Mouse (Mus musculus): Measurements from ENCODE around the gene Mlana. TPM values are rescaled to one million over a fixed set of nuclear protein-coding genes. Genes with fewer than 3 reads are reported as not detected.

The Mlana gene
- polyA plus RNA-seq, 1 experiment from 2014 or later, result not detected

DNA sequence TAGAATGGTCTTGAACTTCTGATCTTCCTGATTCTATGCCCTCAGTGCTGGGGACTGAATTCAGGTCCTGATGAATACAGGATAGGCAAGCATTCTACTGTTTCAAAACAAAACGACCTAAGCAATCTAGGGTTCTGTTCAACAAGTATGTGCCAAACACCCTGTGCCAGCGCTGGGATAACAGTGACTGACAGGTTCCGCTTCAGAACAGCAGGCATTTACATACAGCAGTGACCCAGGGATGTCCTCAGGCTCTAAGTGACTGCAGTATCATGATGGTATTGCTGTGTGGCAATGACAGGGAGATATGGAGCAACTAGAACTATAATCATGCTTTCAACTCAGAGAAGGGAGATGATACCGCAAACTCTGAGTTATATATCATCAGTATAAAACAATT, 15.8 kb downstream of the Mlana start:
- 91% methylated on average over 4 of the region's 4 CpGs for WGBS
- no peak for ATAC-seq
- H3K4me2 ChIP-seq (replicated peaks), result no peak overlapping the region
- no peaks in the 10 kb centered on the region for H3K9me3 ChIP-seq
- no peaks in the 10 kb centered on the region for H3K27me3 ChIP-seq (replicated peaks)
- no peaks in the 10 kb centered on the region for H3K4me1 ChIP-seq (replicated peaks)
- H3K4me3 ChIP-seq (replicated peaks), result no peak overlapping the region
- H3K9ac ChIP-seq, result no peak overlapping the region
- no peak overlapping the region for H3K27ac ChIP-seq
- peaks cover 2% of the 10 kb centered on the region; the same call in 1 of the 2 replicates for H3K36me3 ChIP-seq

DNA sequence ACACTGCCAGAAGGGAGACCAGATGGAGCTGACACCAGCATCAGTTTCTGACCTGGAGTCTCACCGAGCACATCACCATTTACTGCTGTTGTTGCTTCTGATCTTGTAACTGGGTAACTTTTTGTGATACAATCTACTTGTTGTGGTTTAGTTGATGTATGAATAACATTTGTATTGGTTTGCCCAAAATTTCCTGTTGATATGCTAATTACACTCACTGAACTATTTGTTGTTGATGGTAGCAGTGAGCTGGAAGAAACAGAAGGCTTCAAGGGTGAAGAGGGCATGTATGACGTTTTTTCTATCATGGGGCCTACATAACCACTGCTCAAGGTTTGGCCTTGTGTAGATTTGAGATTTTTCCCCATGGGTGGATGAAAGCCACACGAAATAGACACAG, 20.2 kb downstream of the Mlana start:
- Histone ChIP-seq H3K36me3 (peaks cover 4% of the 10 kb centered on the region; the same call in 1 of the 2 replicates), H3K4me1 (replicated peaks) (no peaks in the 10 kb centered on the region)
- WGBS, result 93% methylated on average over 3 of the region's 3 CpGs

DNA sequence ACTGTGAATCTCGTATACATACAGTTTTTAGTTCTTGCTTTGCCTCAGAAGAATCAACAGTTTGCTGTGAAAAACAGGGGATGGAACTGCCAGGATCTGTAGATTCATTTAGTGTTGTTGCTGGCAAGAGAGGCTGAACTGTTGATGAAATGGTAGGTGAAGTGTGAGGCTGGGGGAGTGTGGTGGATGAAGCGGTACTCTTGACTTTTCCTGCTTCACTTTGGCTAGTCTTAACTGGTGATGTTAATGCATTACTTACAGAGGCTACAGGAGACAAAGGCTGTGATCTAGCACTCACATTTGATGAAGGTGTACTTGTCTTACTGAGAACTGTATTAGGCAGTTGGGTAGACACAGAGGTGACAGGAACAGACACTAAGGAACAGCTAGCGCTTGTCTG, 20.9 kb downstream of the Mlana start:
- H3K27me3 ChIP-seq (replicated peaks), result no peaks in the 10 kb centered on the region
- ATAC-seq, result no peak

More for the DNA sequence above, 20.2 kb downstream of the Mlana start:
- Histone ChIP-seq H3K4me3 (replicated peaks) (no peak overlapping the region), H3K9ac (no peak overlapping the region), H3K27me3 (replicated peaks) (no peaks in the 10 kb centered on the region), H3K9me3 (no peaks in the 10 kb centered on the region), H3K4me2 (replicated peaks) (no peak overlapping the region), H3K27ac (no peak overlapping the region)
- no peak for ATAC-seq

DNA sequence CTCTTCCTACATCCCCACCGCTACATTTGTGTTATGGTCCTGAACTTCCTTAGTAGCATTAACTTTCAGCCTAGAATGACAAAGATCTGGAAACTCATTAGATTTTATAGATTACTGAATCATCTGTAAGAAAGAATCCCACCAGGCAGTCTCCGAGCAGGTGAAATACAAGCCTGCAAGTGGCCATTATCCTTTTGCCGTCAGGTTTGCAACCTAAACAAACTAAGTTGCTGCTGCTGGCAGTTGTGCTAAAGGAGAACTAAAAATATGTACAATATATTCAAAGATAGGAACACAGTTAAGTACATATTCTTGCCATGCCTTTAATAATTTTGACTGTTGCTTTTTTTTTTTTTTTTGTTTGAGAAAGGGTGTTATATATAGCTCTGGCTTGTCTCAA, 37.8 kb downstream of the Mlana start:
- Histone ChIP-seq H3K9me3 (no peaks in the 10 kb centered on the region), H3K27me3 (replicated peaks) (no peaks in the 10 kb centered on the region), H3K4me3 (replicated peaks) (no peak overlapping the region), H3K4me1 (replicated peaks) (no peaks in the 10 kb centered on the region), H3K36me3 (no peaks in the 10 kb centered on the region), H3K27ac (no peak overlapping the region), H3K9ac (no peak overlapping the region), H3K4me2 (replicated peaks) (no peak overlapping the region)
- ATAC-seq, result no peak
- WGBS, result 83% methylated on average over 3 of the region's 3 CpGs

More for the DNA sequence above, 20.9 kb downstream of the Mlana start:
- 95% methylated on average over 3 of the region's 3 CpGs for WGBS
- H3K4me2 ChIP-seq (replicated peaks), result no peak overlapping the region
- peaks cover 4% of the 10 kb centered on the region; the same call in 1 of the 2 replicates for H3K36me3 ChIP-seq
- H3K4me3 ChIP-seq (replicated peaks), result no peak overlapping the region
- no peak overlapping the region for H3K9ac ChIP-seq
- no peak overlapping the region for H3K27ac ChIP-seq
- H3K4me1 ChIP-seq (replicated peaks), result no peaks in the 10 kb centered on the region
- H3K9me3 ChIP-seq, result no peaks in the 10 kb centered on the region

DNA sequence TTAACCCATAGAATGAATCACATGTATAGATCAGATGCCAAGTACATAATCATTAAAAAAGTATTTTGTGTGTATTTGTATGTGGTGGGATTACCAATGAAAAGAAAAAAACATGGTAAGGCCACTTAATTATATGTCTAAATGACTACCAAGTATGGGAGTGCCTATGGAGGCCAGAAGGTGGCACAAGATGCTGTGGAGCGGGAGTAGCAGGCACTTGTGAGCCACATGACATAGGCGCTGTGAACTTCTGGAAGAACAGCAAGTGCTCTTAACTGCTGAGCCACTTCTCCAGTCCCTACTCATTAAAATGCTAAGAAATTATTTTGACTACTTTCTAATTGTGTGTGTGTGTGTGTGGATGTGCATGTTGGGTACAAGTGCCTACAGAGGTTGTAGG, 42.0 kb downstream of the Mlana start:
- H3K4me3 ChIP-seq (replicated peaks), result no peak overlapping the region
- ATAC-seq, result no peak
- no peak overlapping the region for H3K27ac ChIP-seq
- H3K36me3 ChIP-seq, result no peaks in the 10 kb centered on the region
- no peak overlapping the region for H3K4me2 ChIP-seq (replicated peaks)
- H3K9me3 ChIP-seq, result no peaks in the 10 kb centered on the region
- H3K9ac ChIP-seq, result no peak overlapping the region
- no peaks in the 10 kb centered on the region for H3K4me1 ChIP-seq (replicated peaks)
- no peaks in the 10 kb centered on the region for H3K27me3 ChIP-seq (replicated peaks)
- WGBS, result 93% methylated on average over 2 of the region's 2 CpGs

DNA sequence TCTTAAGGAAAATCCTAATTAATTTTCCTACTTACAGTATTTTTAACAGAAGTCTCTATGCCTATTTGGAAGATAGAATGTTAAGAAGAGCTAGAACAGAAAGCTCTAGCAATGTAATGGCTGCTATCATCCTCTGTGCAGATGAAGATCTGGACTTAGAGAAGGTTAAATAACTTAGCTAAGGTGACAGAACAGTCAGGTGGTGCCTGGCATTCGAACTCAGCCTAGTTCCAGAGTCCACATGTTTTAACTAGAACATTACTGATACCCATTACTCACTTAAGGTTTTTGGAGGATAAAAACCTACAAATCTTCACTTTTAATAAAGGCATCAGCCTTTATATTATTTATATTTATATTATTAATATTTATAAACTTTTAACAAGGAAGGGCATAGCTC, 43.0 kb downstream of the Mlana start:
- ATAC-seq, result no peak

DNA sequence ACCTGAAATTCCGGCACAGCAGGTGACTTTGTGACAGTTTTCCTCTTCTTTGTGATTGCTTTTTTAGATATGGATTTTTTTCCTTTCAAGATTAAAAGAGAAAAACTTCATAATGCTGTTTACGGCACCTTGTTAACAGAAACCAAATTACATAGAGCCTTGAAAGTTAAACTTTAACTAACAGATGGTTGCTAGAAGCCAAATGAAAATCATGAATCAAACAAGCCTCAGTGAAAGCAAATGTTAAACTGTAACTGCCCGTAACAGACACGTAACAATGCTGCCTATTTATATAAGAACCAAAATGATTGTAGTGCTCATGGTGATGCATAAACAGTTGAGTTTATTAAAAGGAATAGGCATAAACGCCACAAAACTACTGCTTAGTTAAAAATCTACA, 45.9 kb downstream of the Mlana start:
- Histone ChIP-seq H3K4me1 (replicated peaks) (no peaks in the 10 kb centered on the region), H3K4me3 (replicated peaks) (no peak overlapping the region), H3K4me2 (replicated peaks) (0 out of 2 replicates have a peak overlapping the region, but pooled peaks have one; percentile 14), H3K27ac (peak overlapping the region; percentile 13; the same call in 1 of the 2 replicates), H3K9me3 (no peaks in the 10 kb centered on the region), H3K36me3 (no peaks in the 10 kb centered on the region), H3K27me3 (replicated peaks) (no peaks in the 10 kb centered on the region), H3K9ac (no peak overlapping the region)
- ATAC-seq, result peak; percentile 49; the same call in 1 of the 2 replicates
- WGBS, result 56% methylated on average over 5 of the region's 5 CpGs

More for the DNA sequence above, 43.0 kb downstream of the Mlana start:
- Histone ChIP-seq H3K36me3 (no peaks in the 10 kb centered on the region), H3K4me2 (replicated peaks) (no peak overlapping the region), H3K27ac (no peak overlapping the region), H3K9ac (no peak overlapping the region), H3K9me3 (no peaks in the 10 kb centered on the region), H3K4me1 (replicated peaks) (no peaks in the 10 kb centered on the region), H3K4me3 (replicated peaks) (no peak overlapping the region), H3K27me3 (replicated peaks) (no peaks in the 10 kb centered on the region)
- WGBS, result 66% methylated on average over 1 of the region's 1 CpGs

DNA sequence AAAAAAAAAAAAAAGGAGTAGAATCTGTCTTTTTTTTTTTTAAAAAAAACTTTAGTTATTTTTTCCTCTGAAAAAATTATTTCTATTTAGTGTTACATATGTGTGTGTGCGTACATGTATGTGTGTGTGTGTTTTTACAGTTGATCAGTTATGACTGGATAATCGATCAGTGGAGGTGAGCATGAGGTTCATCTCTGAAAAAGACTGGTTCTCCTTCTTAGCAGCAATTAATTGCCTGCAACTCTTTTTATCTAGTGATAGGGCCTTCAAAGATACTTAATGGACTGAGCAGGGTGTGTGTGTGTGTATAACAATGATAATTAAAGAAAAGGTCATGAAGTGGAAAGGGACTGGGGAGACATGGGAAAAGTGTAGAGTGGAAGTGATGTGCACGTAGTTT, 53.4 kb downstream of the Mlana start:
- H3K4me3 ChIP-seq (replicated peaks), result no peak overlapping the region
- no peak overlapping the region for H3K9ac ChIP-seq
- H3K4me2 ChIP-seq (replicated peaks), result no peak overlapping the region
- no peak for ATAC-seq
- 96% methylated on average over 3 of the region's 3 CpGs for whole genome bisulfite sequencing
- H3K9me3 ChIP-seq, result no peaks in the 10 kb centered on the region
- no peaks in the 10 kb centered on the region for H3K27me3 ChIP-seq (replicated peaks)
- H3K27ac ChIP-seq, result no peak overlapping the region
- no peaks in the 10 kb centered on the region for H3K4me1 ChIP-seq (replicated peaks)
- no peaks in the 10 kb centered on the region for H3K36me3 ChIP-seq

DNA sequence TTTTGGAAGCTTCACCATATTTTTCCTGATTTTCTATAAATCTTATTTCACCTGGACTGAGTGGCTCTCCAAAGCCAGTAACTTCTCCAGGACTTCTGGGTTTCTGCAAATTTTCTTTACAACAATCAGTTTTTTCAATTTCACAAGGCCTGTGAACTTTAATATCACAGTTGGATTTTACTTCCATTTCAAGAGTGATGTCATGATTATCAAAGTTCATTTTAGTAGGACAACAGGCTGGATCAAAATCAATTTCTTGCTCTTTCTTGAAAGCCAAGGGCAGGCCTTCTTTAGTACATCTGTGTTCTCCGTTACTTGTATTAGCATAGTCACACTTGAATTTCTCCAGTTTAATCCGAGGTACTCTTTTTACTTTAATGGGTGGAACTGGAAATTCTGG, 56.3 kb downstream of the Mlana start:
- H3K9me3 ChIP-seq, result no peaks in the 10 kb centered on the region
- H3K4me1 ChIP-seq (replicated peaks), result no peaks in the 10 kb centered on the region
- no peak for ATAC-seq
- no peak overlapping the region for H3K9ac ChIP-seq
- no peaks in the 10 kb centered on the region for H3K36me3 ChIP-seq
- H3K27me3 ChIP-seq (replicated peaks), result no peaks in the 10 kb centered on the region
- no peak overlapping the region for H3K4me3 ChIP-seq (replicated peaks)
- H3K4me2 ChIP-seq (replicated peaks), result no peak overlapping the region
- H3K27ac ChIP-seq, result no peak overlapping the region
- 66% methylated on average over 2 of the region's 2 CpGs for WGBS

Other genes with a start within 250 kb of the Mlana start
- gene Ric1, start 175.5 kb upstream of the Mlana start, polyA plus RNA-seq (2015; fragmentation: Nextera tagmentation; extraction: Ambion mirVana), result 11.9 and 12.3 TPM in 2 replicates
- 9.6 and 10.8 TPM in 2 replicates for gene Ermp1, start 49.4 kb upstream of the Mlana start, polyA plus RNA-seq (2015; fragmentation: Nextera tagmentation; extraction: Ambion mirVana)
- gene 9930021J03Rik, start 108.2 kb downstream of the Mlana start, polyA plus RNA-seq (2015; fragmentation: Nextera tagmentation; extraction: Ambion mirVana), result 4.0 and 4.3 TPM in 2 replicates
- 12.1 and 12.9 TPM in 2 replicates for gene Ranbp6, start 115.2 kb downstream of the Mlana start, polyA plus RNA-seq (2015; fragmentation: Nextera tagmentation; extraction: Ambion mirVana)
- gene Il33, start 227.3 kb downstream of the Mlana start, polyA plus RNA-seq (2015; fragmentation: Nextera tagmentation; extraction: Ambion mirVana), result 16.1 and 20.9 TPM in 2 replicates